8 mouse cellular contexts compared by ENCODE assay signal in genomic region chr10:84533912-84534671, GRCm38 (mm10). TPM values are rescaled to one million over a fixed set of nuclear protein-coding genes. Genes with fewer than 3 reads are reported as not detected.
DNase-seq lines count a peak whose midpoint lies in the region; ATAC-seq and TF ChIP-seq lines count a peak whose summit lies in the region.

Gene Ckap4, minus strand, starts transcription at chr10:84534062.

- H3K36me3 ChIP-seq in forebrain, embryonic 15.5 days: no peaks in the 10 kb centered on the region

- H3K4me3 ChIP-seq in cerebellum, adult 2 months (replicated peaks; ENCODE audit: insufficient read depth, low read depth, low read length): peak within 1 kb of the TSS; percentile 56
- H3K4me3 ChIP-seq in forebrain, embryonic 15.5 days: peak within 1 kb of the TSS; percentile 93

- peak within 1 kb of the TSS; percentile 73 for H3K27ac ChIP-seq in cerebellum, adult 2 months (ENCODE audit: insufficient read depth, low read length)
- peak within 1 kb of the TSS; percentile 74 for H3K27ac ChIP-seq in forebrain, embryonic 15.5 days (replicated peaks)

- 0 out of 2 replicates have a peak, but pooled peaks have one; percentile 33 for TF ChIP-seq POLR2A in cerebellum, adult 2 months (IDR thresholded peaks at IDR 0.05; ENCODE audit: borderline replicate concordance, insufficient read depth, low read length)

- H3K27me3 ChIP-seq in cerebellum, adult 2 months (ENCODE audit: control insufficient read depth, insufficient read depth, low read length): no peaks in the 10 kb centered on the region
- no peaks in the 10 kb centered on the region for H3K27me3 ChIP-seq in forebrain, embryonic 15.5 days

- peak within 1 kb of the TSS; percentile 84 for H3K9ac ChIP-seq in forebrain, embryonic 15.5 days (replicated peaks)

- TF ChIP-seq CTCF in cerebellum, adult 2 months (IDR thresholded peaks at IDR 0.05; ENCODE audit: borderline replicate concordance, insufficient read depth, low read depth, low read length): no peak

- WGBS in cerebellum, adult 2 months: 2% methylated on average over 48 of the region's 64 CpGs
- 1% methylated on average over 49 of the region's 64 CpGs for WGBS in forebrain, embryonic 15.5 days

- no peaks in the 10 kb centered on the region for H3K9me3 ChIP-seq in forebrain, embryonic 15.5 days

- peak; percentile 92 for ATAC-seq in forebrain, embryonic 15.5 days (replicated peaks)

- DNase-seq in R1 (ENCODE audit: low read depth, low spot score): peak; percentile 66
- DNase-seq in cerebellum, adult 2 months: peak; percentile 60 to 61
- peak; percentile 86 for DNase-seq in heart, postnatal 4 days
- peak; percentile 33 to 45 for DNase-seq in layer of hippocampus, postnatal 14 days (ENCODE audit: low spot score in 2 of 2)
- peak; percentile 80 for DNase-seq in lung, postnatal 14 days
- peak; percentile 82 for DNase-seq in retina, embryonic 14.5 days (ENCODE audit: low spot score)
- DNase-seq in yolk sac, embryonic 10.5 days (ENCODE audit: low spot score): peak; percentile 80

- H3K4me2 ChIP-seq in forebrain, embryonic 15.5 days (replicated peaks): peak within 1 kb of the TSS; percentile 64

- H3K4me1 ChIP-seq in cerebellum, adult 2 months (ENCODE audit: control insufficient read depth, insufficient read depth, low read length): peaks cover 13% of the 10 kb centered on the region
- H3K4me1 ChIP-seq in forebrain, embryonic 15.5 days: peaks cover 39% of the 10 kb centered on the region

RNA-seq across cellular contexts. Expression of gene Ckap4, which starts in this region (rescaled TPM):
- polyA plus RNA-seq in cerebellum, adult 2 months (2012; rRNA removed): 20.4 and 21.0 TPM in 2 replicates
- polyA plus RNA-seq in forebrain, embryonic 15.5 days (2015; fragmentation: Nextera tagmentation; extraction: Ambion mirVana): 41.9 and 44.1 TPM in 2 replicates
- 100 to 1,000 TPM; 111 to 115 TPM for total RNA-seq in heart, postnatal 4 days (2021)
- total RNA-seq in layer of hippocampus, postnatal 14 days (2021): 10 to 100 TPM; 25.3 to 26.8 TPM

Comparison
In these comparisons a context has a peak if more than half of its experiments do, and no peak if none do; other contexts are left out.
1. Peak in every context shown above with its lines: DNase-seq, ATAC-seq, H3K4me3 ChIP-seq and H3K27ac ChIP-seq.
2. RNA of gene Ckap4 (total RNA-seq): 111 to 115 TPM in heart, postnatal 4 days; 25.3 to 26.8 TPM in layer of hippocampus, postnatal 14 days; every median in the first group is over 4 times any median in the second.